Mouse (Mus musculus) 416B (cell line): ENCODE data around the gene Plekha7.
"Not testable (repeated sequence)": the region's sequence is repeated elsewhere in the genome, so short reads cannot be mapped to it uniquely, and the experiment has no call there.

ENCODE experiments used
- DNase-seq: peaks from one replicate; pipeline ENCODE4 v3.0.0; 2011; ENCODE audit warnings: low read depth

Gene Plekha7

DNA sequence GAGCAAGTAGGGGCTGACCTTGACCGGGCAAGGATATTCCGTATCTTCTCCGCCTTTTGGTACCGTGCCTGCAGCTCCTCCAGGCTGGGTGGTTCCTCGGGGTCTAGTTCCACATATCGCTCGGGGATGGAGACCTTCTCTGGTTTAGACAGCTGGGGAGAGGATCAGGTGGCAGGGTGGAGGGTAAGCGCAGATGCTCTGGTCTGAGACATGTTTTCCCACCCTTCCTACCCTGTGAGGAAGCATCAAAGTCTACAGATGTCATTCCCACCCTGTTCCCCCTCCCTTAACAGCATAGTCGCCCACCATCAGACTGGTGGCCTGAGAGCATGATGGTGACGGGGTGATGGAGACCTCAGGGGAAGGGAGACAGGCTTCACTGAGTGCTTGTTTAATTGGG lies 178.8 kb downstream of the Plekha7 start:
- DNase-seq: no peak

DNA sequence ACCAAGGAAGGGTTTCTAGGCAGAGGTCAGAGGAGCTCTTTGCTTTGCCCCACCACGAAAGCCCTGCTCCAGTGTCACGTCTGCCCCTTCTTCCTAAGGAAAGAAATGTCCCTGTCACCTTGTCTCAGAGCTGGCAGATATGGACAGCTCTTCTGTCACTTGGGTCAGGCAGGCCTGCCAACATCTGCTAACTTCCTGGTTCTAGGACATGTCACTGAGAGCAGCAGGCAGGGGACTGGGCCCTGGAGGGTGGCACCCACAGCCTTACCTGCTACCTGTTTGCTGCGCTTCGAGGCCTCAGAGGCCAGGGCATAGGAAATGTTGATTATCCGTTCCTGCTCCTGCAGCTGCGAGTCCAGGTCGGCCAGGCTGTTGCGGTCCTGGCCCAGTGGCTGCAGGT lies 179.9 kb downstream of the Plekha7 start:
- DNase-seq: peak; percentile 16

DNA sequence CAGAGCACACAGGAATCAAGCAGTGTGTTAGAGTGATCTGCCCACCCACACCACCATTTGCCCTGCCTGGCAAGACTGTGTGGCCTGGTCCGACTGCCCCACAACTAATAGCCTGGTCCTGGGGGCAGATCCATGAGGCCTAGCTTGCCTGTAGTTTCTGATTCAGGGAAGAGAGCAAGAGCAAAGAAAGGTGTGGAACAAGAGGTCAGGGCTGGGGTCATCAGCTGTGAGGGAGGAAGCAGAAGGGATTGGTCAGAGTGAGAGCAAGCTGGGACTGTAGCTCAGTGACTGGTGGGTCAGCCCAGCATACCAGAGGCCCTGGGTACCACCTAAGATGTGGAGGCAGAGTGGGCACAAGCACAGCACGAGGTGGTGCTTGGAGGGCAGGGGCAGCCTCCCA lies 181.1 kb downstream of the Plekha7 start:
- no peak for DNase-seq

DNA sequence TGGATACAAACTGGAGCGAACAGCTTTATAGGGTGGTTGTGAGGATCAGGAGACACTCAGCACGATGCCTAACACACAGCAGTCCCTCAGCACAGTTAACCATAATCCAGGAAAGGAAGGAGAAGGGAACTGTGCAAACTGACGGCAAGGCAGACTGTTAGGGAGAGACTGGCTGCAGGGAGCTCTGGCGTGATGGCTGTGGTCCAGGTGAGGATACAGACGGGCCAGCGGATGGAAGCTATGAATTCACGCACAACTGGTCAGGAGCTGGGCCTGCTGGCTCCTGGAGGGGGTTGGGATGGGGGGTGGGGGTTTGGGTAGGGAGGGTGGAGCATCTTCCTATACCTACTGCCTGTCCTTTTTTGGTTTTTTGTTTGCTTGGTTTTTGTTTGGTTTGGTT lies 182.5 kb downstream of the Plekha7 start:
- DNase-seq: no peak

DNA sequence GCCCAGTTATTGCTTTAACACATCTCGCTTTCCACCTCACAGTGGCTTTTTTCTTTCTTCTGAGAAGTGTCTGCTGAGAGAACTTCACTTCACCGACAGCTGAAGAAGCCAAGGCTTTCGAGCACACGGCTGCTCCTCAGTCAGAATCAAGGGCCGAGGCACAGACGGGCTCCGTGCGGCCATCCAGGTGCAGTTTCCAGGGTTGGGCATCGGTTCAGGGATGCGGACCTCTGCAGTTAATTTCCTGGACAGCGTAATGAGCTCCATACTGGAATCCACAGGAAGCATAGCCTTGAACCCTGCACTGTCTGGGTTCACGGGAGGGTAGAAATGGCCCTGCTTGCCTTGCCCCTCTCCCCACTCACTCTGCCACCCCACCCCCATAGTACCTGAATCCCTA lies 184.1 kb downstream of the Plekha7 start:
- no peak for DNase-seq

DNA sequence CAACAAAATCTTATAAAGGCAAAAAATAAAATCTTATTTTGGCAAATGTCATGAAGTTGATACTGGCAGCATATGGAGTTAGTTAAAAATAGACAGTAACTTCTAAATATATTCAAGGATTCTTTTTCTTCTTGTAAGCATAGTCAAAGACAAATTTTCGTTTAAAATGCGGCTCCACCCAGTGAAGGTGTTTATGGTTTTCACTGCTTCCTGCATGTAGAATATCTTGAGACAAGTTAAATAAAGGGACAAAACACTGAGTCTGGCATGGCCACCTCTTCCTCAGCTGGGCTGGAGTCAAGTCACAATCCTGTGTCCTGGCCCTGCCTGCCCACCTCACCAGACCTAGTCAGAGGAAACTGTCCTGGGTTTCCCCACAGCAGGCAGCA lies 184.6 kb downstream of the Plekha7 start:
- DNase-seq: no peak

DNA sequence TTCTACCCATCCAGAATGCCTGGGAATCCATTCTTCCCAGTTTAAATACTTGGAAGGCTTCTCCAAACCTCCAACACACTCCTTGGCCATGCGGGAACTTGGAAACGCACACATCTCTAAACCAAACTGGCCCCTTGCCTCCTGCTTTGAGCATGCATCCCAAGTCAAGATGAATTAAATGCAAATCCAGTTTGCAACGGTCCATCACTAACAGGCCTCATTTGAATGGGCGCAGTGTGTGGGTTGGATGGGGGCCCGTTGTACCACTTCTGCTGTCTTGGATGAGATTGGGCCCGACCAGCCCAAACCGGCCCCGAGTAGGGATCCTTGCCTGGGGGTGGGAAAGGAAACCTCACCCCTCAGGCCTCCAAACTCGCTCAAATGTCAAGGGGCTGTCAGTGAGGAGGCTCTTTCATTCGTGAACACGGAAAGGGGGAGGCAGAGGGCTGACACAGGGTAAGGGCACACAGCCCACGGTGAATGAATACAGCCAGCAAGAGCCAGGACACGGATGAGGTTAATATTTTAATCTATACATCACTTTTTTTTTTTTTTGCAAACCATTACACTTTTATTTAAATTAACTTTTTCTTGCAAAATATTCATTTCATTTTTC lies 185.1 kb downstream of the Plekha7 start:
- no peak for DNase-seq

DNA sequence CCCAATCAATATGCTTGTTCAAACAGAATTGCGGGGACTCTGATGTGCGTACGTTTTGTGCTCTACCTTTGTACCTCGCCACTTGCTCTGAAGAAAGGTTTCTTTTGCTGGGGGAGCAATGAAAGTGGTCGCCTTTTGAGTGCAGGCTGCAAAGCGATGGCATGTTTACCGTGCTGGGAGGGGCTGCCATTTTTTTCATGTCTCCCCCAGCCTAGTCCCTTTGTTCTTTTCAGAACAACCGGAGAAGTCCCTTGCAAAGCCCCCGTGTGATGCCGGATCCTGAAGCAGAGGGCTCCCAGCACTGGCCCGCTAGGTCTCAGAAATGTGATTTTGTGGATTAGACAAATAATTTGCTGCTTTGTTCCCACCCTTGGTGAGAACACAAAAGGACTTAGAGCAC lies 187.0 kb downstream of the Plekha7 start:
- no peak for DNase-seq

DNA sequence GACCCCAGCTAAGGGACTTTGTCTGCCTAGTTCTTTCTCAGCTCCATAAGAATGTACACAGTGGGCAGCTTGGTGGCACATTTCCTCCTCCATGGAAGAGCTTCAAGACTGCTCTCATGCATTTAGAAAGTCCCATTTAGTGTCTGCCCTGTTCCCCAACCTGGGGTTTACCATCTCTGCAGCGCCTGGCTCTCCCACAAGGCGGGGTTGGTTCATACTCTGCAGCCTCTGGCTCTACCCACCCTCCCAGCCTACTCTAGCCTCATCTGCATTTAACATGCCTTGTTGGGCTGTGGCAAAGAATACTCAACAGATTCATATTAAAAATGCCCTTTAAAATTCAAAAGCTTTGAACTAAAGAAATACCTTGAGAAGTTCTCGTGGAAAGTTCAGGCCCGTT lies 187.4 kb downstream of the Plekha7 start:
- no peak for DNase-seq

DNA sequence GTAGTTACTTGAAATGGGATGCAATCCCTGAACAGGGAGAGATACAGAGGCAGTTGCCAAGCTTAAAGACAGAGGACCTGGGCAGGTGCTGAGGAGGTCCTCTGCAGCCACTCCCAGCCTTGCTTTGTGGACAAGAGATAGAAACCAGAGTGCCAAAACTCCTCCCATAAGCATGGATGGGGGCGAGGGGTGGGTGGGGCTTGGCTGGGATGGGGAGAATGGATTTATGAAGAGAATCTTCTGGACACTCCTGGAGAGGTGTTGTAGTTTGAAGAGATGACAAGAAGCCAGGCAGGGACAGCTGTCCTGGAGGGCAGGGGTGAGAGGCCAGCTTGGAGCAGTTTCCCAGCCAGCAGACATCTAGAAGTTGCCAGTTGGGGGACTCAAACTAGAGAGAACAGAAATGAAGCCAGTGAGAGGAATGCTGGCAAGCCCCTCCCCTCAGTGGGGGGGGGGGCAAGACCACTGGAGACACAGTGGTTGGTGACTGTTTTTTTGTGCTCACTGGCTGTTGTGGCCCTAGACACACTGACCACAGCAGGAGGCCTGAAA lies 188.8 kb downstream of the Plekha7 start:
- DNase-seq: no peak

DNA sequence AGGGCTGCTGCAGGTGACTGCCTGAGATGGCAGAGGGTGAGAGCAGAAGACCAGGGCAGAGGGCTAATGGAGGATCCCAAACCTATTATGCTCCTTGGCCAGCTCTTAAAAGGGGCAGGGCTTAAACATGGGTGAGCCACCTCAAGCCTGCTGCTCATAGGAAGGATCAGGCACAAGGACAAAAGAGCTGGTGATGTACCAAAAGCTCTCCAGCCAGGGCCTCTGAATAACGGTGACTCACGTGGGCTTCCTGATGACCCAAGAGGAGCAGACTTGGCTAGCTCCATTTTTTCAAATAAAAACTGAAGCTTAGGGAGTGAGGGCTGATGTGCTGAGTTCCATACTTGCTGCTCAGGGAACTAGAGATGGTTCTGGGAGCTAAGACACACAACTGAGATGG lies 192.2 kb downstream of the Plekha7 start:
- DNase-seq: peak; percentile 59

DNA sequence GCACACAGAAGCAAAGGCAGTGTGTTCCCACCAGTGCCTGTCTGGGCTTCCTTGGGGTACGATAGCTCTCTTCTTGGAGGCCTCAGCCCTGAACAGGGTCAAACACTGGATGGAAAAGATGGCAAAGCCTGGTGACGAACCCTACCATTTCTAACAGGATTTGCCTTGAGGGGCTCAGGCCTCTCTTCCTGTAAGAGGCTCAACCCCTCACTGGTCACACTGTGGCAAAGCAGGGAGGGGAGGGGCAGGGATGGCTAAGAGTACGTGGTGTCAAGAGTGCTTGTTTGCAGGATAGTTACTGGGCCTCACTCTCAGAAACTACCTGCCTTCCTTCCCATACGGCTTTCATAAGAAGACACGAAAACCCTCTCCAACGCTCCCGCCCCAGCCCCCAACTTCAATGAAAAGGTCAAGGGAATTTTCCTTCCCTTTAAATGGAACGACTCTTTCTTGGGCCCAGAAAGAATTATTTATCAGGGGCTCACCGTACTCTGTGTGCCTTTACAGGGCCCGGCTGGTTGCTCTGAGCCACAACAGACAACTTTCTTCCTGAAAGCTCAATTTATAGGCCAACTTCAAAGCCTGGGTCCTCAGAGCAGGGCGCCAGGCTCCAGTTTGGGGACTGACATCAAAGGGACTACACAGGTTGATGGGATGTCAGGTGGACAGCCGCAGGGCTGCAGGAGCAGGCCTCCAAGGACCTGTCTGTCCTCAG lies 192.8 kb downstream of the Plekha7 start:
- no peak for DNase-seq

DNA sequence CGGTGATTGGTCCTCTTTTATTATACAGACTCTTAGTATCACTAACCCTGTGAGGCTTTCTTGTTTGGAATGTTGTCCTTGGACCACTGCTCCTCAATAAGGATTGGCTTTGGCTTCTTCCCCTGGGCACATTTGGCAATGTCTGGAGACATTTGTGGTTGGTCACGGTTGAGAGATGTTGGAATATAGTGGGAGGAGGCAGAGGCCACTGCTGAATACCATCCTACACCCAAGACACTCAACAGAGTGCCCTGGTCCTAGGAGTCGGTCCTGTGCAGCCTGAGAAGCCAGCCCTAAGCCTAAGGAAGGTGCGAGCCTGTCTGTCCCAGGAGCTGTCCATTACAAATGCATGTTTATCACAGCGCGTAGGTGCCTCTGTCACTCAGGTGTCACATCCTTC lies 196.6 kb downstream of the Plekha7 start:
- DNase-seq: no peak

DNA sequence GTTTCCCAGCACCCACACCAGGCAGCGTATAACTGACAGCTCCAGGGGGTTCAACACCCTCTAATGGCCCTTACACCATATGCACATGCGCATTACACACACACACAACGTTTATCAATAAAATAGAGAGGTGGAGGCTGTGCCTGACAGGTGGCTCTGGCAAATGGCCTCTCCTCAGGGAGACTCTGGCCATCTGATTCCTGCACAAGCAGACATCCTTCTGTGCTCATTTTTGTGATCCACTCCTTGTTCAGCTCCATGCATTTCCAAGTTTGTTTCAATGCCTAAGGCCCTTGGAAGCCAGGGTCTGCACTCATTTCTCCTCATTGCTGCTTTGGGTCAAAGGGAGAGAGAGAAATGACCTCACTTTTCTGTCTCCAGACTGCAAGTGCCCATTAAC lies 197.5 kb downstream of the Plekha7 start:
- no peak for DNase-seq

DNA sequence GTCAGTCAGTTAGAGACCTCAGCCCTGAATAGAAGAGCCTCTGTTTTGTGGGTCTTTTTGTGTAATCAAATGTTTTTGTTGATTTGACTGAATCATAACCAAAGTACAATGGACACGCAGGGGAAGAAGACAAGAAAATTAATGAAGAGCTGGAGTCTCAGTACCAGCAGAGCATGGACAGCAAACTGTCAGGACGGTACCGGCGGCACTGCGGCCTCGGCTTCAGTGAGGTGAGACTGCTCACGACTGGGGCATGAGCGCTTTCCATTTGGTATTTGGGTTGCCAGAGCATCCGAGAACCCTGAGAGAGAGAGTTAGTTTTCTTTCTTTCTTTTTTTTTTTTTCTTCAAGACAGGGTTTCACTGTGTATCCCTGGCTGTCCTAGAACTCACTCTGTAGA lies 205.1 kb downstream of the Plekha7 start:
- no peak for DNase-seq

DNA sequence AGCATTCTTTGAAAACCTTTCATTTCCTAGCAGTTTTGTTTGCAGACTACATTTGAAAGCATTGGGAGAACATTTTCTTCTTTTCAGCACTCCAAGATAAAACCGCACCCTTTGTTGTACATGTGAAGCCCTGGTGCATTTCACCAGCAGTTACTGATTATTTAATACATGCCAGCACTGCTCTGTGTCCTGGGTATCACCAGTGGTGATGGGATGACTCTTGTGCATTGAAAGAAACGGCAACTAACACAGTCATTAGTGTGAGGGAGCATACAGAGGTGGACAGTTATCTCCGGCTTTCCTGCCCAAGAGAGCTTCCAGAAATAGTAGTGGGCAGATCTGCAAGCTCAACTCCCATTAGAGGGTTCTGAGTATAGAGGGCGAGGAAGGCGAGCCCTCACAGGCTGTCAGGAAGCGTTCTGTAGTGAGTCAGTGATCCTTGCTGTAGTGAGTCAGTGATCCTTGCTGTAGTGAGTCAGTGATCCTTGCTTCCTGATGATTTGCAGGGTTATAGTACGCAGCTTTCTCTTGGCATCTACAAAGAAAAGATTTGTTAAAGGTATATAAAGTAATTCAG lies 208.1 kb downstream of the Plekha7 start:
- peak; percentile 83 for DNase-seq

DNA sequence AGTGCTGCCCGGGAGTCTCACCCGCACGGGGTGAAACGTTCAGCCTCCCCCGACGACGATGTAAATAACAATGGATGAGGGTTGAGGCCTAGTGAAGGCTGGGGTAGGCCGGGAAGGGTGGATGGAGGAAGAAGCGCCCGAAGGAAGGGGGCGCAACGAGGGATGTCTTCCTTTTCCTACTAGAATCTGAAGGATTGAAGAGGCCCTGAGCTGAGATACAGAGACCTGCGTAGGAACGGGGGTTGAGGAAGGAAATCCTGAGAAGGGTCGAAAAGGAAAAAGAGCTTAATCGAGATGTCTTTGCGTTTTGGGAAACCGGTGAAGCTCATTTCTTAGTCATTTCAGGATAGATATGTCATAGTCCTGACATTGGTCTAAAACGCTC lies 214.7 kb downstream of the Plekha7 start:
- no peak for DNase-seq

DNA sequence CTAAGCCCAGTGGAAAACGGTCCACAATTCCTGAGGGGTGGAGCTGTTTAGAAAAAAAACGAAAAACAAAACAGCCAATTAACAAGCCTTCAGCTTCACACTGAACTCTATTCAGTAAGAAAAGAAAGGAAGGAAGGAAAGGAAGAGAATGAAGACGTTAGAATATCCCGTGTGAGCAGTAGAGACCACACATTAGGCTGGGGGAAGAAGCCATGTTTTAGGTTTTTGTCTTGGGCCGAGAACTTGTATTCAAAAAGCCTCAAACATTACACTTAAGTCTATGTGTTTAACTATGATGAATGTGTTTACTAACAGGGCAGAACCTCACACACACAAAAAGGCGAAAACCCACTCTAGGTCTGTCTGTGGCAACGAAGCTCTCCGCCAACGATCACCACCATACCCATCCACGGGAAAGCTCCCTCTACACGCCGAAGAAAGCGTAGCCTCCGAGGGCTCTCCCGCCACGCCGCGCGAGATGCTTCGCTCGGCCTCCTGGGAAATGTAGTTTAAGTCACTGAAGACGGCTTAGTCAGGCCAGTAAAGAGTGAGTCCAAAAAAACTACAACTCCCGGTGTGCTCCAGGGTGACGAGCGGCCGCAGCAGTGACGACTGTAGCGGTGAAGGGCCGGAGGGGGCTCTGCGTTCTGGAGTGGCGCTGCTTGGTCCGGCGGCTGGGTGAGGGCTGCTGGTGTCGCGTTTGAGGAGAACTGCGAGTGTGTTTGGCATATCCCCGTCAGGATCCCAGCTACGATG lies 215.3 kb downstream of the Plekha7 start:
- DNase-seq: peak; percentile 97

DNA sequence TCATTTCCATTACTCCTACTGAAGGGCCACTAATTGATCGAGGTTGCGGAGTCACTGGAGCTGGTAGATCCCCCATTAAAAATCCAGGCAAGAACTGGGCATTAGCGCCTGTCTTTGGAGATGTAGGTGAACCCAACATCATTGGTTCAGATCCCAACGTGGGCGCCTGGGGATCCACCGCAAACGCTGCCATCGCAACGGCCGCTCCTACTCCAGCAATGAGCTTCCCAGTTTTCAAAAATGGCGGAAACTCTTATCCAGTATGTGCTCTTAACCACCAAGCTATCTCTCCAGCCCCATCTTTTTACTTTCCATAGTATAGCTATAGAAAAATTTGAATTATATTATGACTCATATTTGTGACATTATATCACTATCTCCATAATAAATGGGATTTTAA lies 223.8 kb downstream of the Plekha7 start, which contains the start of gene Gm4353:
Gm4353 (minus strand) TSS at position 270 of the 400 bp plus-strand sequence.
- DNase-seq: not testable (repeated sequence)
